Mouse (Mus musculus): ENCODE data around the gene Enkd1. TPM values are rescaled to one million over a fixed set of nuclear protein-coding genes. Genes with fewer than 3 reads are reported as not detected.

The Enkd1 gene
- polyA plus RNA-seq, 1 experiment = 6.8 TPM

- no peak for TF ChIP-seq POLR2A (IDR thresholded peaks at IDR 0.05; ENCODE audit: low read depth, low read length)
- no peak for TF ChIP-seq CTCF (conservative IDR thresholded peaks at IDR 0.05; ENCODE audit: insufficient read depth, insufficient read length, low read depth, low read length)
- Histone ChIP-seq H3K27ac (ENCODE audit: insufficient read depth, low read depth, low read length) (no peak overlapping the region), H3K27me3 (replicated peaks; ENCODE audit: control insufficient read depth, insufficient read depth, low read length) (no peaks in the 10 kb centered on the region), H3K4me3 (ENCODE audit: insufficient read depth, low read depth, low read length) (peak overlapping the region; percentile 82; the same call in 1 of the 2 replicates), H3K36me3 (ENCODE audit: control insufficient read depth, insufficient read depth, low read length) (no peaks in the 10 kb centered on the region; the same call in 1 of the 2 replicates), H3K4me1 (ENCODE audit: control insufficient read depth, insufficient read depth, low read length) (peaks cover 4% of the 10 kb centered on the region)
- 45% methylated on average over 18 of the region's 18 CpGs for WGBS
- DNase-seq = no peak
These were observed 6.0 kb downstream of the Enkd1 start for GRCm38 (mm10) chr8:105702001-105702401.

- TF ChIP-seq POLR2A (IDR thresholded peaks at IDR 0.05; ENCODE audit: low read depth, low read length) = no peak
- TF ChIP-seq CTCF (conservative IDR thresholded peaks at IDR 0.05; ENCODE audit: insufficient read depth, insufficient read length, low read depth, low read length) = no peak
- H3K36me3 ChIP-seq (ENCODE audit: control insufficient read depth, insufficient read depth, low read length) = no peaks in the 10 kb centered on the region; the same call in 1 of the 2 replicates
- WGBS = under 1% methylated on average over 60 of the region's 60 CpGs
- H3K27me3 ChIP-seq (replicated peaks; ENCODE audit: control insufficient read depth, insufficient read depth, low read length) = no peaks in the 10 kb centered on the region
- H3K4me1 ChIP-seq (ENCODE audit: control insufficient read depth, insufficient read depth, low read length) = peaks cover 4% of the 10 kb centered on the region
- DNase-seq = peak; percentile 97
- H3K4me3 ChIP-seq (ENCODE audit: insufficient read depth, low read depth, low read length) = peak within 1 kb of the TSS; percentile 82
- H3K27ac ChIP-seq (ENCODE audit: insufficient read depth, low read depth, low read length) = peak within 1 kb of the TSS; percentile 93
These were observed 6.8 kb downstream of the Enkd1 start, which contains the start of the genes Acd and Pard6a for GRCm38 (mm10) chr8:105700966-105701824. Gene Acd, minus strand, starts transcription at chr8:105701102. Gene Pard6a, plus strand, starts transcription at chr8:105701148.

GRCm38 (mm10) chr8:105700566-105700965, 7.4 kb downstream of the Enkd1 start:
- Histone ChIP-seq H3K27ac (ENCODE audit: insufficient read depth, low read depth, low read length) (peak overlapping the region; percentile 93), H3K4me1 (ENCODE audit: control insufficient read depth, insufficient read depth, low read length) (peaks cover 4% of the 10 kb centered on the region), H3K36me3 (ENCODE audit: control insufficient read depth, insufficient read depth, low read length) (no peaks in the 10 kb centered on the region; the same call in 1 of the 2 replicates), H3K4me3 (ENCODE audit: insufficient read depth, low read depth, low read length) (peak overlapping the region; percentile 82), H3K27me3 (replicated peaks; ENCODE audit: control insufficient read depth, insufficient read depth, low read length) (no peaks in the 10 kb centered on the region)
- TF ChIP-seq CTCF (conservative IDR thresholded peaks at IDR 0.05; ENCODE audit: insufficient read depth, insufficient read length, low read depth, low read length) (no peak), POLR2A (IDR thresholded peaks at IDR 0.05; ENCODE audit: low read depth, low read length) (no peak)
- peak; percentile 70 for DNase-seq
- 0% methylated on average over 21 of the region's 21 CpGs for WGBS

- peaks cover 4% of the 10 kb centered on the region for H3K4me1 ChIP-seq (ENCODE audit: control insufficient read depth, insufficient read depth, low read length)
- no peak overlapping the region for H3K27ac ChIP-seq (ENCODE audit: insufficient read depth, low read depth, low read length)
- no peak for DNase-seq
- TF ChIP-seq CTCF (conservative IDR thresholded peaks at IDR 0.05; ENCODE audit: insufficient read depth, insufficient read length, low read depth, low read length) (no peak), POLR2A (IDR thresholded peaks at IDR 0.05; ENCODE audit: low read depth, low read length) (no peak)
- WGBS = 87% methylated on average over 11 of the region's 11 CpGs
- no peaks in the 10 kb centered on the region; the same call in 1 of the 2 replicates for H3K36me3 ChIP-seq (ENCODE audit: control insufficient read depth, insufficient read depth, low read length)
- no peak overlapping the region for H3K4me3 ChIP-seq (ENCODE audit: insufficient read depth, low read depth, low read length)
- H3K27me3 ChIP-seq (replicated peaks; ENCODE audit: control insufficient read depth, insufficient read depth, low read length) = no peaks in the 10 kb centered on the region
These were observed 8.4 kb downstream of the Enkd1 start for GRCm38 (mm10) chr8:105699488-105700215.

- no peaks in the 10 kb centered on the region; the same call in 1 of the 2 replicates for H3K36me3 ChIP-seq (ENCODE audit: control insufficient read depth, insufficient read depth, low read length)
- peaks cover 7% of the 10 kb centered on the region for H3K4me1 ChIP-seq (ENCODE audit: control insufficient read depth, insufficient read depth, low read length)
- H3K4me3 ChIP-seq (ENCODE audit: insufficient read depth, low read depth, low read length) = no peak overlapping the region
- DNase-seq = no peak
- H3K27ac ChIP-seq (ENCODE audit: insufficient read depth, low read depth, low read length) = no peak overlapping the region
- WGBS = 90% methylated on average over 5 of the region's 5 CpGs
- no peaks in the 10 kb centered on the region for H3K27me3 ChIP-seq (replicated peaks; ENCODE audit: control insufficient read depth, insufficient read depth, low read length)
- no peak for TF ChIP-seq POLR2A (IDR thresholded peaks at IDR 0.05; ENCODE audit: low read depth, low read length)
- TF ChIP-seq CTCF (conservative IDR thresholded peaks at IDR 0.05; ENCODE audit: insufficient read depth, insufficient read length, low read depth, low read length) = no peak
These were observed 9.3 kb downstream of the Enkd1 start for GRCm38 (mm10) chr8:105698734-105699133.

GRCm38 (mm10) chr8:105697196-105697780, 10.7 kb downstream of the Enkd1 start:
- TF ChIP-seq CTCF (conservative IDR thresholded peaks at IDR 0.05; ENCODE audit: insufficient read depth, insufficient read length, low read depth, low read length) (no peak), POLR2A (IDR thresholded peaks at IDR 0.05; ENCODE audit: low read depth, low read length) (no peak)
- H3K27ac ChIP-seq (ENCODE audit: insufficient read depth, low read depth, low read length) = no peak overlapping the region
- WGBS = 91% methylated on average over 17 of the region's 17 CpGs
- DNase-seq = no peak
- no peaks in the 10 kb centered on the region; the same call in 1 of the 2 replicates for H3K36me3 ChIP-seq (ENCODE audit: control insufficient read depth, insufficient read depth, low read length)
- no peaks in the 10 kb centered on the region for H3K27me3 ChIP-seq (replicated peaks; ENCODE audit: control insufficient read depth, insufficient read depth, low read length)
- H3K4me1 ChIP-seq (ENCODE audit: control insufficient read depth, insufficient read depth, low read length) = peaks cover 7% of the 10 kb centered on the region
- H3K4me3 ChIP-seq (ENCODE audit: insufficient read depth, low read depth, low read length) = no peak overlapping the region

All from kidney, adult 2 months (tissue).